ENCODE assay signal across 19 mouse cellular contexts in genomic region chrX:139578649-139579278, GRCm38 (mm10).
"Had no signal": no experiment of that assay in that cellular context is flagged by ENCODE, and none has a peak within 500 bp of the region (broad histone marks: within the 10 kb centered on the region; RNA-seq: fewer than 3 reads in every experiment).

No protein-coding gene starts in this region.

- H3K27ac ChIP-seq: left cerebral cortex, adult 2 months; liver, embryonic 15.5 days; lung, embryonic 15.5 days; midbrain, embryonic 10.5 days; midbrain, embryonic 13.5 days; neural tube, embryonic 13.5 days had no signal

- H3K9me3 ChIP-seq: liver, embryonic 15.5 days; lung, embryonic 15.5 days; megakaryocyte, embryonic 14.5 days; midbrain, embryonic 10.5 days; midbrain, embryonic 13.5 days; neural tube, embryonic 13.5 days had no signal

- H3K4me2 ChIP-seq: liver, embryonic 11.5 days; liver, embryonic 15.5 days; lung, embryonic 15.5 days; midbrain, embryonic 13.5 days; neural tube, embryonic 13.5 days had no signal

- H3K4me3 ChIP-seq: left cerebral cortex, adult 2 months; liver, embryonic 15.5 days; lung, embryonic 15.5 days; megakaryocyte, embryonic 14.5 days; midbrain, embryonic 10.5 days; midbrain, embryonic 13.5 days; myocyte; neural tube, embryonic 13.5 days had no signal

- ATAC-seq: intestine, embryonic 16.5 days; midbrain, embryonic 13.5 days; midbrain, embryonic 16.5 days had no signal

- H3K27me3 ChIP-seq: liver, embryonic 15.5 days; lung, embryonic 15.5 days had no signal

- H3K36me3 ChIP-seq: liver, embryonic 15.5 days; lung, embryonic 15.5 days; midbrain, embryonic 10.5 days; midbrain, embryonic 13.5 days; neural tube, embryonic 13.5 days had no signal

- H3K9ac ChIP-seq: liver, embryonic 15.5 days; lung, embryonic 15.5 days; midbrain, embryonic 13.5 days; neural tube, embryonic 13.5 days had no signal

- H3K4me1 ChIP-seq: liver, embryonic 15.5 days; lung, embryonic 15.5 days; midbrain, embryonic 10.5 days; midbrain, embryonic 13.5 days; neural tube, embryonic 13.5 days had no signal

- DNase-seq: kidney, adult 9 months; layer of hippocampus, postnatal 36 days; lung, adult 18-20 months; lung, postnatal 10 days; lung, postnatal 36 days; retina, postnatal 1 day; thymus, adult 18-20 months; thymus, postnatal 36 days had no signal
